Mouse (Mus musculus) spleen, adult 12 weeks (tissue): ENCODE data around the gene 2310033P09Rik.

ENCODE experiments used
- DNase-seq: peaks from one replicate; pipeline ENCODE4 v3.0.0; 2022; ENCODE audit warnings: low spot score

2310033P09Rik gene

GRCm38 (mm10) chr11:59208153-59208831 lies at the start of gene 2310033P09Rik:
TSS of gene 2310033P09Rik (plus strand) at chr11:59208321.
- DNase-seq = peak; percentile 80

GRCm38 (mm10) chr11:59159099-59159498 lies 49.0 kb upstream of the 2310033P09Rik start:
- no peak for DNase-seq

GRCm38 (mm10) chr11:59159558-59159957 lies 48.6 kb upstream of the 2310033P09Rik start:
- no peak for DNase-seq

- no peak for DNase-seq
Measured at GRCm38 (mm10) chr11:59161398-59161797, 46.7 kb upstream of the 2310033P09Rik start.

GRCm38 (mm10) chr11:59162443-59163254 lies 45.5 kb upstream of the 2310033P09Rik start:
- no peak for DNase-seq

- DNase-seq = peak; percentile 97
Measured at GRCm38 (mm10) chr11:59163255-59164236, 44.6 kb upstream of the 2310033P09Rik start, which contains the start of gene Iba57. TSS of gene Iba57 (minus strand) at chr11:59163739.

GRCm38 (mm10) chr11:59164384-59164783 lies 43.7 kb upstream of the 2310033P09Rik start:
- DNase-seq = peak; percentile 73

GRCm38 (mm10) chr11:59165616-59166241 lies 42.4 kb upstream of the 2310033P09Rik start:
- no peak for DNase-seq

GRCm38 (mm10) chr11:59169807-59170206 lies 38.3 kb upstream of the 2310033P09Rik start:
- no peak for DNase-seq

GRCm38 (mm10) chr11:59170549-59170948 lies 37.6 kb upstream of the 2310033P09Rik start:
- no peak for DNase-seq

- DNase-seq = no peak
Measured at GRCm38 (mm10) chr11:59174189-59174838, 33.8 kb upstream of the 2310033P09Rik start.

GRCm38 (mm10) chr11:59176475-59176874 lies 31.6 kb upstream of the 2310033P09Rik start:
- no peak for DNase-seq

GRCm38 (mm10) chr11:59176921-59177320 lies 31.2 kb upstream of the 2310033P09Rik start:
- DNase-seq = no peak

- no peak for DNase-seq
Measured at GRCm38 (mm10) chr11:59182864-59183331, 25.2 kb upstream of the 2310033P09Rik start, which contains the start of gene Gjc2. TSS of gene Gjc2 (minus strand) at chr11:59183213.

GRCm38 (mm10) chr11:59183821-59184220 lies 24.3 kb upstream of the 2310033P09Rik start:
- peak; percentile 51 for DNase-seq

- DNase-seq = no peak
Measured at GRCm38 (mm10) chr11:59185490-59185889, 22.6 kb upstream of the 2310033P09Rik start.

- no peak for DNase-seq
Measured at GRCm38 (mm10) chr11:59187706-59188105, 20.4 kb upstream of the 2310033P09Rik start.

GRCm38 (mm10) chr11:59191231-59192058 lies 16.7 kb upstream of the 2310033P09Rik start:
- peak; percentile 76 for DNase-seq

- DNase-seq = no peak
Measured at GRCm38 (mm10) chr11:59192059-59192386, 16.1 kb upstream of the 2310033P09Rik start, which contains the start of gene Guk1. TSS of gene Guk1 (minus strand) at chr11:59192212.

- no peak for DNase-seq
Measured at GRCm38 (mm10) chr11:59196230-59196629, 11.9 kb upstream of the 2310033P09Rik start.
